Mouse (Mus musculus): ENCODE results near the gene Pkd1l2.

Pkd1l2 gene

DNA sequence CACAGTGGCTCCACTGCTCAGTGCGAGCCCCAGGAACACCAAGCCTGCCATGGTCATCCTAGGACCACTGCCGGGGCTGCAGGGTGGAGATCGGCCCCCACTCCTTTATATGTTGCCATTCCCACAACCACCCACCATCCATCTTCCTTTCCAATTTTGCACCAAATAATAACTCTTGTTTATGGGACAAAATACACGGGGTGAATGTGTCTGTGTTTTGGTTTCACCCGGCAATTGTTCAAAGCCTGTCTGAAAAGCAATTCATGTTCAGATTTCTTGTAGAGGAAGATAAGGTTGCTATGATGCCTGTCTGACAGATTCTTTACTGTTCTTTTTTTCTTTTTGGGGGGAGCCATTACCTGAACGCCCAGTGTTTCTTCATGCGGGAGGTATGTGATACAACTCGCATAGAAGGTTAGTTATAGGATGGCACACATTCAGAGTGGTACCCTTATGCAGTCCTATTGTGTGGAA is at the start of gene Pkd1l2:
Gene Pkd1l2 (minus strand): TSS at position 51 of the 474 bp plus-strand sequence.
- ChIA-PET POLR2A (no interaction called here), CTCF (no interaction called here)

DNA sequence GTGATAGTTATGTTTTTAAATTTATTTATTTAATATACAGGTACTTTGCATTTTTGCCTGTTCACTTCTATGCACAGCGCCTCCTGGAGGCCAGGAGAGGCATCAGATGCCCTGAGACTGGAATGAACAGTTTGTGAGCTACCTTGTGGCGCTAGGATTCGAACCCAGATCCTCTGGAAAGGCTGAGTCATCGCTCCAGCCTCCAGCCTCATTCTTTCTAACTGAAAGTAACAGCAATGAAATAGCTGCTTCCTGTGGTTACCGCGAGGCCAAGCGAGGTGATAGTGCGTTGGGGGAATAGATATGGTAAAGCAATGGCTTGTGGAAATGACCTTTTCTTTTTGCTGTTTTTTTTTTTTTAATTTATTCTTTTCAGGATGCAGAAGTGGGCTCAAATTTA is 44.8 kb upstream of the Pkd1l2 start:
- ChIA-PET POLR2A (interaction anchor here in 1 of 4 experiments (1.8 to 1.9 kb wide), 2 partner anchors 9 to 14 kb away, joined by 4 to 10 read pairs; no protein-coding TSS in a partner anchor), CTCF (interaction anchor here (0.6 to 2.8 kb wide), 18 partner anchors 8 to 1268 kb away, joined by 3 to 15 read pairs (median 4); no protein-coding TSS in a partner anchor)

DNA sequence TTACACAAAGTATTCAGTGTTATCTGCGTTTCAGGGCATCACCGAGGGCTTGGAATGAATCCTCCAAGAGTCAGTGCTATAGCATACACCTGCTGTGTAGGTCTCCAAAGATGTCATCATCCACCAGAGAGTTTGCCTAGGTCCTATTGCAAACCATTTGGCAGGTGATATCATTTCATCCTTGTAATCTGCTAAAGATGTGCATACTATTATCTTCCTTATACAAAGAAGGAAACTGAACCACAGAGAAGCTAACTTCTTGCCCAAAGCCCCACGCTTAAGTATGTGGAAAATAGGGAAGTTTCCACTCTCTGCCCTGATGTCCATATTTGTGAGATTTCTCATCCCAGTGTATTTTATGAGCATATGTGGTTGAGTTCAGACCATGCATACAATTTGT is 44.2 kb upstream of the Pkd1l2 start:
- ChIA-PET POLR2A (interaction anchor here in 1 of 4 experiments (1.8 to 1.9 kb wide), 2 partner anchors 10 to 13 kb away, joined by 4 to 10 read pairs; no protein-coding TSS in a partner anchor), CTCF (interaction anchor here in 2 of 4 experiments (1.1 to 2.8 kb wide), 3 partner anchors 10 to 18 kb away, joined by 4 to 15 read pairs (median 9); no protein-coding TSS in a partner anchor)

DNA sequence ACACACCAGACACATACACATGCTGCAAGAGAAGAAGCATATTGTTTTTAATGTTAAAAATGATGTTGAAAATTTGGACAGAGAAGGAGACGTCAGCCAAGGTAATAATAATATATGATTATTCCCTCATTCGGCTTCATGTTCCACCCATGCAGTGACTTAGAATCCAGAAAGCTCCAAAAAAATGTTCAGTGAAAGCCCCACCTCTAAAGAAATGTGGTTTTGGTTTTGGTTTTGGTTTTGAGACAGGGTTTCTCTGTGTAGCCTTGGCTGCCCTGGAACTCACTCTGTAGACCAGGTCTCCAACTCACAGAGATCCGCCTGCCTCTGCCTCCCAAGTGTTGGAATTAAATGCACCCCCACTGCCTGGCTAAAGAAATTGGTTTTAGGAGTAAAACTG is 43.6 kb upstream of the Pkd1l2 start:
- CTCF ChIA-PET, result interaction anchor here in 1 of 4 experiments (0.6 to 2.8 kb wide), 3 partner anchors 11 to 101 kb away, joined by 3 to 15 read pairs (median 5); no protein-coding TSS in a partner anchor
- POLR2A ChIA-PET, result no interaction called here

DNA sequence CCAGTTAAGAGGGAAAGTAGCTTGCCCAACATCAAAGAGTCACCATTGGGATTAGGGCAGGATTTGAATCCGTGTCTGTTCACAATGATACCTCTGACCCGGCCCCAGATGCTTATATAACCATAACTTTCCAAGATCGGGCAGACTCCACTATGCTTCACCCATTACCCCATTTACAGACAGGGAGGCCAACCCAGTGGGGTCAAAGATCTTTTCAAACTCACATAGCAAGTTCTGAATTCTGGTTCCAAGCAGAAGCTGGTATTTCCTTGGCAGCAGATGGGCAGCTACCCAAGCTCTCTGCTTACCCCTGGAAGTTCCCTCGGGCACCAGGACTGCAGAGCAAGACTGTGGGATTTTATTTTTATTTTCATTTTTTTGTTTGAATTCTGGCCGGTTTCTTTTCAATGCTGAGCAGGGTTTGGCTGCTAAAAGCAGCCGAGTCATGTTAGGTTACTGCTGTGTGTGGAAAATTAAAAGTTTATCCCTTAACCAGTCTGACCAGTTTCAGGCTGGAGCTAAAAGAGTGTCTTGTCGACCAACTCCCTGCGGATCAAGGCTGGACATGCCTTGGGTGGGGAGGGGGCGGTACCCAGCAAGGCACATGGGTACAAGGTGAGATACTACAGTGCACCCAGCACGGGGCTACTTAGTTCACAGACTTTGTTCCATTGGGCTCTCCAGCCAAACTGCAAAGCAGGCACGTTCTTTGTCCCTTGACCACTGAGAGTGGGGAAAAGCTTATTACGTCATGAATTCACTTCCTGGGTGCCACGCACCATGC is 41.8 kb upstream of the Pkd1l2 start:
- CTCF ChIA-PET, result interaction anchor here in 2 of 4 experiments (0.5 to 1.6 kb wide), 3 partner anchors 12 to 90 kb away, joined by 3 to 4 read pairs (median 3); no protein-coding TSS in a partner anchor
- POLR2A ChIA-PET, result interaction anchor here in 3 of 4 experiments (0.6 to 1.5 kb wide), 7 partner anchors 8 to 36 kb away, joined by 3 to 5 read pairs (median 4); partner anchors contain the start of gene Gan (in 1 of the 3)

DNA sequence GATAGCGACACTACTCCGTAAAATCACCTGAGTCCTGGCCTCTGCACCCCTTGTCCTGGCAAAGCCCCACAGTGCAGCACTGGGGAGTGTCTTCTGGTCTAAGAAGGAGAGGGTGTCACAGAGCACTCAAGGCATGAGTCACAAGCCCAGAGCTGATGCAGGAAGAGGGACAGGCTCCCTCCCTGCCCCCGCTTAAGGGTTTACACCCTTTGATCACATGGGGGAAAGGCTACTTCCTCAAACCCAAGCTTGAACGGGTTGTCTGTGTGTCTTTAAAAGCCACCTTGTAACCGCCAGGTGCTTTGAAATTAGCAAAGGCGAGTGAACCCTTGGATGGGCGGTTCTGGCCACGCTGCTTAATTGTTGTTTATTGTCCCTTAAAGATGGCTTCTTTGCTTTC is 39.0 kb upstream of the Pkd1l2 start:
- ChIA-PET CTCF (interaction anchor here in 1 of 4 experiments (0.6 to 2.3 kb wide), 6 partner anchors 13 to 505 kb away, joined by 3 to 7 read pairs (median 4); no protein-coding TSS in a partner anchor), POLR2A (interaction anchor here in 3 of 4 experiments (0.5 to 2.5 kb wide), 7 partner anchors 14 to 129 kb away, joined by 3 to 16 read pairs (median 4); partner anchors contain the start of gene Gan (in 1 of the 3))

DNA sequence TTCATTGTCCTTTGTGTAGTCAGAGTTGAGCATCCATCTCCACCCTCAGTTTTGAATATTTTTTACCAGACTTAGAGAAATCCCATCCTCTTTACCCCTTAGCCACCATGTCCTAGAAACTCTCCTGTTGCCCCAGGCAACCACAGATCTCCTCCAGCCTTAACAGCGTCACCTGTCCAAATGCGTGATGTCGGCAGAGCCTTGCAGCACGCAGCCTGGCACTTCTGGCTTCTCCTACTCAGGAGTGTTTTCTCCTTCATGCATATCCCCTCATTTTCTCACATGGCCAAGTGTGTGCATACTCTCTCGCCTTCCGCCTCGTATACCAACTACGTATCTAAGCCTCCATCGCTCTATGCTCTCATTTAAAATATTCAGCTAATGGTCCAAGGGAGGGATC is 36.2 kb upstream of the Pkd1l2 start:
- ChIA-PET POLR2A (no interaction called here), CTCF (interaction anchor here in 1 of 4 experiments (0.5 to 1.4 kb wide), 2 partner anchors 10 to 313 kb away, joined by 3 to 5 read pairs; no protein-coding TSS in a partner anchor)

DNA sequence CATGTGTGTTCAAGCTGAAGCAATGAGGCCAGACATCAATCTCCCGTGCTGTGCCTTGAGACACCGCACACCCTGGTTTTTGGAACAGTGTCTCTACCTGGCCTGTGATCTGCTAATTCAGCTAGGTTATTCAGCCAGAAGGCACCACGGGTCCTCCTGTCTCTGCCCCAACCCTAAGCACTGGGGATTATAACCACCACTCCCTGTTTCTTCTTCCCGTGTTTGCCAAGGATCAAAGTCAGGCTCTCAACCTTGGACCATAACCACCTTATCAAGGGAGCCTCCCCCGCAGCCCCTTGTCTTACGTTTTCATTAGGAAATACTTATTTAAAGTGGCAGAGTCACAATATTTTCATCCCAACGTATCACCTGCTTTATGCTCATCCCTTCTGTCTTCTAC is 34.3 kb upstream of the Pkd1l2 start:
- CTCF ChIA-PET, result interaction anchor here in 2 of 4 experiments (0.5 to 1.1 kb wide), 2 partner anchors 8 to 9 kb away, joined by 3 read pairs; no protein-coding TSS in a partner anchor
- POLR2A ChIA-PET, result interaction anchor here in 2 of 4 experiments (0.9 to 1.2 kb wide), 3 partner anchors 8 to 9 kb away, joined by 3 to 4 read pairs (median 4); no protein-coding TSS in a partner anchor

DNA sequence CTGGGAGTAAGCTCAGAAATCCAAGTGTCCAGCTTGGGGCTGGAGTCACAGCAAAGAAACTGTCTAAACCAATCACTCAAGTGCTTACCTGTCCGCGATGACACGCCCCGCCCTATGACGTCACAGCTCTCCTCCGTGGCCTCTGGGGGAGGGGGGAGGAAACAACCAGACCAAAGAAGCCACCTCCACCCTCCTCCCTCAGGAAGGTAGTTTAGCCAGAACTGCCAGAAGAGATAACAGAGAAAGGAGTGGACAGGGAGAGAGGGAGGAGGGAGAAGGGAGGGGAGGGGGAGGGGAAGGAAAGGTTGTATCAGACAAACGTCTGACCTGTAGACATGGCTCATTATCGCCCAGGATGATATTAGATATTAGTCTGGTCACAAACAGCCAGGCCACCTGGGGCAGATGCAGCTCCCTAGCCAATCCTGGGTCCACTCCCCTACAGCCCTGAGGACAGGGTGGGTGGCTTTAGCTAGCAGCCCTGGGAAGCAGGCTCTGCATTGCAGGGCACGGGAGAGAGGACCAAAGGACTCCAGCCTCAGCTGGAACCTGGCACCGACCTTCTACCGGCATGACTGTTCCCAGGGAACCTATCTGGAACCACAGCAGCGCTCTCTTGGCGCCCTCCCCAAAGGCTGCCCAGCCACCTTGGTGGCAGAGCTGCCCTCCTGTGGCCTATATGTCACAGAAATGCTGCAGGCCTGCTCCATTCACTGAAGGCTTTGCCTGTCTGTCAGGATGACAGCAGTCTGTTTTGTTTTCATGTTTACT is 33.6 kb upstream of the Pkd1l2 start:
- CTCF ChIA-PET, result interaction anchor here in 2 of 4 experiments (0.5 to 1.1 kb wide), 6 partner anchors 9 to 655 kb away, joined by 3 to 7 read pairs (median 4); no protein-coding TSS in a partner anchor

DNA sequence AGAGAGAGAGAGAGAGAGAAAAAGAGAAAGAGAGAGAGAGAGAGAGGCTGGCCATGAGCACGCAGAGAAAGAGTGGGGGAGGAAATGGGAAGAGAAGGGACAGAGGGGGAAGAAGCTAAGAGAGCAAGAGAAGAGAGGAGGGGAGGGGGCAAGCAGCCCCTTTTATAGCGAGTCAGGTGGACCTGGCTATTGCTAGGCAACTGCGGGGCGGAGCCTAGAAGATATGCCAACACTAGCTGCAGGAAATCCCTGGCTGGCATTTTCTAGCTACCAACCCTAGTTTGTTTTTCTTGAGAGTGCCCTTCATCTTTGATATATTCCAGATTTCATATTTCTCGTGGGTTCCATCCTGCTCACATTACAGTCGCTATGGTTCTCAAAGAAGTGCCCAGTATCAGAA is 32.8 kb upstream of the Pkd1l2 start:
- CTCF ChIA-PET, result interaction anchor here in 2 of 4 experiments (0.7 to 1.1 kb wide), 4 partner anchors 12 to 355 kb away, joined by 3 to 7 read pairs (median 4); no protein-coding TSS in a partner anchor
- POLR2A ChIA-PET, result interaction anchor here in 2 of 4 experiments (0.6 to 0.7 kb wide), 3 partner anchors 9 to 1625 kb away, joined by 3 to 4 read pairs (median 4); no protein-coding TSS in a partner anchor

More for the DNA sequence above, 33.6 kb upstream of the Pkd1l2 start:
- POLR2A ChIA-PET, result interaction anchor here in 3 of 4 experiments (0.6 to 1.2 kb wide), 5 partner anchors 8 to 66 kb away, joined by 3 to 4 read pairs (median 4); no protein-coding TSS in a partner anchor

DNA sequence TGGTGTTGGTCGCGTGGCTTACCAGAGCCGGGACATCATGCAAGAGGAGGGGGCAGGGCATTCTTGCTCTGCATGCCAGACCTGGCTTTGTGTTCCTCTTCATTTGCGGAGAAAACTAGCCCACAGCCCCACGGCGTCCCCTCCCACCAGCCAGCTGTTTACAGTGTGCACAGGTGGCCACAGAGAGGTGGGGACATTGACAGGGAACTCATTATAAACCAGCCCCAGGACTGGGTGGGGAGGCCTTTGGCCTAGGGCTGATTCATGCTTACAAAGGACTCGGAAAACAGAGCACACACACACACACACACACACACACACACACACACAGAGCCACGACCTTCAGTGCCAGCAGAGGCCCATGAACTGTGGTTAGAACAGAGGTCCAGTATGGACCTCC is 30.0 kb upstream of the Pkd1l2 start:
- CTCF ChIA-PET, result interaction anchor here in 3 of 4 experiments (0.6 to 1.3 kb wide), 9 partner anchors 9 to 602 kb away, joined by 3 to 13 read pairs (median 3); no protein-coding TSS in a partner anchor

DNA sequence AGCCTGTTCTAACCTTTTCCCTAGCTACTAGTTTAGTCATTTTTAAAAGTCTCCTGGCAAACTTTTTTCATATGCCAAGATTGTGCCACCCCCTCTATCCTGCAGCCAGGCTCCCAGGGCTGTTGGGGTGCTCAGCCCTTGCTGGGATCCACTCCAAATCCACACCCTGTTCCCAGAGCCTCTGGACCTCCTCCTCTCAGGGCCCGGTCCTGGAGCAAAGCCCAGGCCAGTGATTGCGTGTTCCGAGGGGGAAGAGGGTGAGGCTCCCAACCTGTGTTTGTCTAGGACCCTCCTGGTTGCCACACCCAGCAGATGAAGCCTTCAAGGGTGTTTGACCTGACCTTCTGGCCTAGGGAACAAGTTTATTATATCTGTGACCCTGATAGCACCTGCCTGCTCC is 29.4 kb upstream of the Pkd1l2 start:
- ChIA-PET POLR2A (interaction anchor here in 2 of 4 experiments (0.6 to 1.6 kb wide), 3 partner anchors 23 to 360 kb away, joined by 4 to 5 read pairs (median 4); no protein-coding TSS in a partner anchor), CTCF (interaction anchor here in 3 of 4 experiments (0.6 to 1.3 kb wide), 4 partner anchors 16 to 360 kb away, joined by 3 read pairs; no protein-coding TSS in a partner anchor)

More for the DNA sequence above, 30.0 kb upstream of the Pkd1l2 start:
- POLR2A ChIA-PET, result interaction anchor here in 3 of 4 experiments (0.7 to 1.6 kb wide), 4 partner anchors 15 to 160 kb away, joined by 3 to 6 read pairs (median 4); no protein-coding TSS in a partner anchor

DNA sequence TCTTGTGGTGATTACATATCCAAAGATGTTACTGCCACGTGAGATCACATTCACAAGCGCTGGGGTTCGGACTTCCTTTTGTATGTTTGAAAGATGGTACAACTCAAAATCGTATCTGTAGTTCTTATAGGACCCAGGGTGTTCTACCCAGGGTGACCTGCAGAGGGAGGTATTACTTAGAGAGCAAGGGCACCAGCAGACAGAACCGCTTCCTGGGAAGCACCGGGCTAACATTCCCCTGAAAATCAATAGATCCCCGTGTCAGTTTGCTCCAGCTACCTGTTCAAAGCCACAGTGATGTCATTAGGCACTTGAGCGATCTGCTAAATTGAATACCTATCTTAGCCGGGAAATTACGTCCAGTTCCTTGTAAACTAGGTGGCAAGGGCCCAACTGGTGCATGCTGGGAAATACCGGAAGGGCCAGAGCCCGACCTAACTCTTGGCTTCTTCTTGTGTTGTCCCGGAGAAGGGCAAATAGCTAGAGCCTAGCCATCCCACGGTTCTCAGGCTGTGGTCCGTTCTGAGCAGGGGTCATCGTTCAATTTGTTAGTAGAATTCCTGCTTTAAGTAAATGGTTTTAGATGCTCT is 27.6 kb upstream of the Pkd1l2 start:
- CTCF ChIA-PET, result interaction anchor here in 2 of 4 experiments (0.7 to 1.9 kb wide), 10 partner anchors 11 to 361 kb away, joined by 3 to 7 read pairs (median 4); no protein-coding TSS in a partner anchor
- POLR2A ChIA-PET, result interaction anchor here in 2 of 4 experiments (0.6 to 1.6 kb wide), 4 partner anchors 14 to 145 kb away, joined by 3 to 6 read pairs (median 4); partner anchors contain the start of gene Gan (in 1 of the 2)

DNA sequence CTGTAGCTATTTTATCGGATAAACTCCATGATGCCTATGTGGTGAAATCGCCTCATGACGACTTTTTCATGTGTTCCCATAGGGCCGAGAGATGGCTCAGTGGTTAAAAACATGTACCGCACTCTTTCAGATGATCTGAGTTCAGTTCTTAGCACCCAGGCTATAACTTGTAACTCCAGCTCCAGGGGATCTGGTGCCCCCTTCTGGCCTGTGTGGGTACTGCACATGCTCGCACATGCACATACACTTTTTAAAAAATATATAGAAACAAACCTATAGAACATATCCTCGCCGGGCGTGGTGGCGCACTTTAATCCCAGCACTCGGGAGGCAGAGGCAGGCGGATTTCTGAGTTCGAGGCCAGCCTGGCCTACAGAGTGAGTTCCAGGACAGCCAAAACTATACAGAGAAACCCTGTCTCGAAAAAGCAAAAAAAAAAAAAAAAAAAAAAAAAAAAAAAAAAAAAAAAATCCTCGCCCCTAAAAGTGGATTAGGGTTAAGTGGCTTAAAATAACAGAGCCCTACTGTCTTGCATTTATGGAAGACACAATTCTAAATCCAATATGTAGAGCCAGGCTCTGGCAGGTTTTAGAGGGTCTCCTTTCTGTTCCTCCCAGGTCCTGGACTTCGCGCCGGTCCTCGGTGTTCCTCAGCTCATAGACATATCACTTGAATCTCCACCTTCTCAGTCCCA is 26.9 kb upstream of the Pkd1l2 start:
- ChIA-PET POLR2A (interaction anchor here in 3 of 4 experiments (0.6 to 1.3 kb wide), 4 partner anchors 15 to 602 kb away, joined by 3 to 7 read pairs (median 4); no protein-coding TSS in a partner anchor), CTCF (interaction anchor here (0.5 to 2.4 kb wide), 30 partner anchors 10 to 570 kb away, joined by 3 to 15 read pairs (median 4); partner anchors contain the start of gene Gan (in 1 of the 4))

DNA sequence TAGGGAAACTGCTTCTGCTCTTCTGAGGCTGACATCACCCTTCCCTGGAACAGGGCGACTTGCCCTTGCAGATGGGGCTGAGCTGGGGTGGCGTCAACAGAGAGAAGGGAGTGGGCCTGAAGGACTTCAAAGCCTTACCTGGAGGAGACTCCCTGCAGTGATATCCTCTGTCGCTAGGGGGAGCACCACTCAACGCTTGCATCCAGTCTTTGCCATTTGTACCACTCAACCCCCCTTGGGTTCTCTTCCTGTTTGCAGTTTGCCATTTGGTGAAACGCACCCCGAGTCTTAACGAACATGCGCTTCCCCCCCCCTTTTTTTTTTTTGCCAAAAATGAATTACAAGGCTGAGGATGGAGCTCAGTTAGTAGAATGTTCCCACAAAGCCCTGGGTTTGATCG is 25.3 kb upstream of the Pkd1l2 start:
- POLR2A ChIA-PET, result interaction anchor here (0.6 to 1.0 kb wide), 7 partner anchors 8 to 169 kb away, joined by 3 to 5 read pairs (median 3); partner anchors contain the start of gene Gcsh (in 1 of the 4)
- CTCF ChIA-PET, result interaction anchor here (0.5 to 2.4 kb wide), 76 partner anchors 8 to 1935 kb away, joined by 3 to 17 read pairs (median 4); no protein-coding TSS in a partner anchor

DNA sequence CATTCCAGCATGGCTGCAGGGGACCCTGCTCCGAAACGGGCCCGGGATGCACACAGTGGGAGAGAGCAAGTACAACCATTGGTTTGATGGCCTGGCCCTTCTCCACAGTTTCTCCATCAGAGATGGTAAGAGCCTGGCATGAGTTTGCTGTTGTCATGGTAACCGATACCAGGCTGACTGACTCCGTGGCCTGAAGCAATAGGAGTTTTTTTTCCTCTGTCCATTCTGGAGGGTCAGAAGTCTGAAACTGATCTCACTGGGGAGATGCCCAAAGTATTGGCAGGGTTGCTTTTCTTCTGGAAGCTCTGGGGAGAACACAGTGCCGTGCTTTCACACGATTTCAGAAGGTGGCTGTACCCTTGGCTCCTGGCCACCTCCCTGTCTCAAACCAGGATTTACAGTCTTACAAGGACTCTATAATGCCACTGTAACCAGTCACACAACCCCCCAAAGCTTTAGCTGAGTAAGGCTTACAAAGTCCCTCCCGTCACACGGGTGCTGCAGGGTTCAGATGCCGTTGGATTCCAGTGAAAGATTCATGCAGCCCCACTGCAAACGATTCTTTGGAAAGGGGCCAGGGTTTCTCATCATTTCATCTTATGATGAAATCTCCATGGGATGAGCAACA is 15.4 kb upstream of the Pkd1l2 start:
- POLR2A ChIA-PET, result interaction anchor here in 1 of 4 experiments (0.6 kb wide), 1 partner anchor 396 kb away, joined by 4 read pairs; no protein-coding TSS in a partner anchor
- CTCF ChIA-PET, result interaction anchor here in 1 of 4 experiments (1.0 kb wide), 1 partner anchor 11 kb away, joined by 3 read pairs; no protein-coding TSS in a partner anchor

Measured in embryonic stem cell, embryonic (primary cell).